Mouse (Mus musculus) right cerebral cortex, postnatal 14 days (tissue): ENCODE measurements at regions not wholly inside any gene's neighbourhood (a gene's known extent, or its start where the extent isn't known, plus 50 kb on each side); places are given as distances from the start of the nearest gene placed in this dataset.

ENCODE experiments used
- DNase-seq: peaks from one replicate; pipeline ENCODE4 v3.0.0; 2022

DNA sequence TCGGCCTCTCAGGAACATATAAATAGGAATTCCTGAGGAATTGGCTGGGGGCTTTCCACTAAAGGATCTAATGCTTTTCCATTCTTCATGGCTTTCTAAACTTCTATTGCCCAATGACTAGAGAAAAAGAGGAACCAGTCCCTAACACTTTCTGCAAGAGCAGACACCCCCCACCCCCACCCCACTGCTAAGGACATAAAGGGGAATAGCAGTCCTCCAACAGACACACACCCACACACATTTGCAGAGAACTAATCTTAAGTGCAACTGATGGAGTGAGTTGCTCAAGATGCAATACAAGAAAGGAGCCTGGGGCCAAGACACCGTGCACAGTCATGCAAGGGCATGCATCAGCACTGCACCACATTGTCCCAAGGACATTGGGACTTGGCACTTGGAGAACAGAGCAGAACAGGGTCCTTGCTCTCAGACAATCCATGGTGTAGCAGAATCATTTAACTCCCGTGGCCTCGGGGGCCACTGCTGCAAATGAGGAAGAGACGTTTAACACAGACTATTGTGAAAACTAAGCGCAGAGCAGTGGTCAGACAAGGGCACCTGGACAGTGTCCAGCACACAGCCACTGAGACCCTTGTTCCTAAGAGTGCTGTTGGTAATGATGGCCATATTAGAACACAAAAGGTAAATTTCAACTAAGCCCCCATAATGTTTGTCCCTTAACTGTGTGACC, 161.1 kb downstream of the Xpnpep1 start:
- no peak for DNase-seq

DNA sequence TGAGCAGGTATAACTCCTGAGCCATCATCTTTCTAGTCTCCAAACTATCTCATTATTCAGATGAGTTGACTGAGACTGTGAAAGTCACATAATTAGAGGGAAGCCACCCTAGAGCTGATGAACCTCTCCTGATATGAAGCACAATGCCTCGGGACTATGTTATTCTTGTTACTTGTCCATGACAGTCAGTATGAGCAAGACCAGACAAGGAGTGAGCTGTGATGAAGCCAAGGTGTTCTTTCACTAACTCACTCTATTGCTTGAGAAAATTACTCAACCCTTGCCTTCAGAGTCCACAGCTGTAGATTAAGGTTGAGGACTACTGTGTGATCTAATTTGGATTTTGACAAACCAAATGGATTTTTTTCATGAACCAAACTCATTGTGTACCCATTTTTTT, 173.4 kb downstream of the Xpnpep1 start:
- no peak for DNase-seq

DNA sequence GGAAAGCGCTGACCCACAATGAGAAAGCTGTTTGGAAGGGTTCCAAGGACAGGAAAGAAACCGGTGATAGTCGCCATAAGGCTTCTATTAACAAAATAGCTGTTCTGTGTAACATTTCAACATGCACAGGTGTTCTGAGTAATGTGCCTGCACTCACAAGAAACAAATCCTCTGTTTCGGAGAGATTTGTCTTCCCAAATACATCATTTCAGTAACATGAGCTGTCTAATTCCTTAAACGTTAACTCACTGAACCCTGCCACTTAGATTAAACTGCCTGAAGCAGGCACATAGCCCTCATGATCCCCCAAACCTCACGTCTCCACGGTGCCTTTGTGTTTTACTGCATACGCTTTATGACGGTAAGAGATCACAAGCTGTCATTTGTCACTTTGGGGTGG, 178.4 kb downstream of the Xpnpep1 start:
- DNase-seq, result no peak

- DNase-seq, result peak; percentile 8
Measured at GRCm38 (mm10) chr19:52854068-52854682, 185.8 kb downstream of the Xpnpep1 start.

- peak; percentile 3 for DNase-seq
Measured at GRCm38 (mm10) chr19:52816202-52816601, 223.8 kb downstream of the Xpnpep1 start.

GRCm38 (mm10) chr19:52812046-52812445, 228.0 kb downstream of the Xpnpep1 start:
- no peak for DNase-seq

DNA sequence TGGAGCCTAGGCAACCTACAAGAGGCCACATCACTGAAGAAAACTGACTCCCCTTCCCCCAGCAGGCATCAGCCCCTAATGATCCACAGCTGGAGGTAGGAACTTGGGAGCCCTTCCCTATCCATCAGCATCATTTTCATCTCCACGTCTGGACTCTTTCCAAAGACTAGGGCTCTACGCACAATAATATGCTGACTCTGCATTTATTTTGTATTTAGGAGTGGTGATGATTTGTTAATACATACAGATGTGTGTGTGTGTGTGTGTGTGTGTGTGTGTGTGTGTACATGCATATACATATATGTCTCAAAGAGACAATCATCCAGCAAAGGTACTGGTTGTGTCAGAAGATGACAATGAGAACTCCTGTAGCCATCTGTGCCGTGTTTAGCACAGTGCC, 251.2 kb downstream of the Xpnpep1 start:
- DNase-seq, result no peak

DNA sequence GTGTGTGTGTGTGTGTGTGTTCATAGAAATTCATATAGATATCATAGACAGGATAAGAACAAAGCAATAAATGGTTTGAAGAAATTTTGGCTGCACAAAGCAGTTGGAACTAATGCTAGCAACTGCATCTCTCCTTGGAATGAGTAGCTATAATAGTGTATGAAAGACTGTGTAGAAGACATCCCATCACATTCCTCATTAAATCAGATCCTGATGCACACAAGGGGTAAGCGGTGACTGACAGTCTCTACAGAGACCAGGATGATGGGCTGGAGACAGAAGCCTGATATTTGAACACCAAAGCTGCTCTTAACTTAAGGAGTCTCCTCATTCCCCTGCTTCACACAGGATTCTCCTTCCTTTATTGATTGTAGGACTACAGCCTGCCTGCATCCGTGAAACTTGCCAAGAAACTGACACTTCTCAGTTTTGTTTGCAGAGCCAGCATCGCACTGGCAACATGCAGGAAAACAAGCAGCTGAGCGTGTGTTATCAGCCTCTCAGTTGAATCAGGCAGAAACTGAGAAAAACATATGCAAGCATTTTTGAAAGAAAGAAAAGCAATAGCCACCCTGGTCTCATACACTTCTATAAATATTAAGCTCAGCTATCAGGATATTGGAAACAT, 271.1 kb downstream of the Xpnpep1 start:
- no peak for DNase-seq

DNA sequence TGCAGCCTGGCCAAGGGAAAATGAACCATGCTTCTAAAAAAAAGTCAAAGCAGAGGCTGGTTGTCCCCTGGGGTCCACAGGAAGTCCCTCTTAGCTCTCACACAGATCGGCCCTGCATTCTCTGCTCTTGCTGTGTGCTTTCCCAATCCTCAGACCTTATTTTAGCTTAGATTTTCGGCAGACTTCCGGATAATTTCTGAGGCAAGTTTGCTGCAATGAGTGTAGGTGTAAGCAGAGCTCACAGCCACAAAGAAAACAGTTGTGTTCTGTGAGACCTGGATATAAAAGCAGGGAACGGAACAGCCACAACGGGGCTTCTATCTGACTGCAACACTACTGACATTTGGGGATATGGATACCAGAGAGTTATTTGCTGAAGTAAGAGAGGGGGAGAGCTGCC, 271.9 kb downstream of the Xpnpep1 start:
- DNase-seq, result no peak

- DNase-seq, result no peak
Measured at GRCm38 (mm10) chr19:52738946-52739345, 301.1 kb downstream of the Xpnpep1 start.

DNA sequence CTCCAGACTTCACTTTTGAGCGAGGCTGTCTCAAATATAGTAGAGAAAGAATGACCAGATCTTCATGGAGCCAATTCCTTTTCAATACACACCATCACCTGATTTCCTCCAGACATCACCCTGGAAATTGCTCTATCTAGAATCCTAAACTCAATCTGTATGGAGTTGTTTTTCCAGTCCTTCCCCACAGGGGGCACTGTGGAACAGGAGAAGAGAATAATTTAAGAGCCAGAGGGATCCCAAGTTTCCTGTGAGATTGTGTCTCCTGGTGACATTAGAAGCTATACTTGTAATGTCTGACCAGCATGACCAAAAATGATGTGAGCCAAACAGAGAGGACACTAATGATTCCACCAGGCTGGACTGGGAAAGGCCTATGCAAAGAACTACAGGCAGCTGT, 318.2 kb downstream of the Xpnpep1 start:
- no peak for DNase-seq

GRCm38 (mm10) chr19:52715359-52715758, 324.7 kb downstream of the Xpnpep1 start:
- DNase-seq, result no peak

DNA sequence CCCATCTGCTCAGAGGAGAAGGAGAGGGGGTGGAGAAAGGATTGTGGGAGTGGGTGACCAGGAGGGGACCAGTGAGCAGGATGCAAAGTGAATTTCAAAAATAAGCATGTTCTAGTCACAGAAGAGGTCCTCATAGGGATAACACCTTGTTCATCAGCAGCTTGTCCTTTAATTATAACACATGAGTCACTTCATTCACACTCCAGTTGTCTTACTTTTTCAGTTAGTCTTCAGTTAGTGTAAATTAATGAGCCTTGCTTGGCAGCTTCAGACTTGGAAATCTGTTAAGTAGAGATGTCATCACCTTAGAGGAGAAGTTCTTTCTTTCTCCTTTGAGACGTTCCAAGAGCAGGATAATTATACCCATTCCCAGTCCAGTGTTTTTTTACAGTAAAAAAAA, 332.3 kb downstream of the Xpnpep1 start:
- DNase-seq, result no peak

- DNase-seq, result no peak
Measured at GRCm38 (mm10) chr19:52661009-52661408, 379.0 kb downstream of the Xpnpep1 start.

GRCm38 (mm10) chr19:52647066-52648046, 383.3 kb downstream of the Ins1 start:
- peak; percentile 14 for DNase-seq

DNA sequence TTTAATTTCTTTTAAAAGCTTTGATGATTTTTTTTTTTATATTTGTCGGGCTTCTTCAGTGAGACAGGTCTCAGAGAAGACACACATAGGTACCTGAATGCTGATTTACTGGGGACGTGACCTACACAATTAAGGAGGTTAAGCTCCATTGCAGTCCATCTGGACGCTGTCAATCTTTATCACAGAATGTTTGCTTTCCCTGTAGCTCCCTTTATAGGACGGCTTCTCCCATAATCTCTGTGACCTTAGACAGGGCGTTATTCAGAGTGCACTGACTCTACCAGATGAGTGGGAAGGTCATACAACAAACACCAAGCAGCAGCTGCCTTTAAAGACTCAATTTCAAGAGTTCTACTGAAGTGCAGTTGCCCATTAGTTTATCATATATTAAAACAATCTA, 376.1 kb downstream of the Ins1 start:
- DNase-seq, result no peak

DNA sequence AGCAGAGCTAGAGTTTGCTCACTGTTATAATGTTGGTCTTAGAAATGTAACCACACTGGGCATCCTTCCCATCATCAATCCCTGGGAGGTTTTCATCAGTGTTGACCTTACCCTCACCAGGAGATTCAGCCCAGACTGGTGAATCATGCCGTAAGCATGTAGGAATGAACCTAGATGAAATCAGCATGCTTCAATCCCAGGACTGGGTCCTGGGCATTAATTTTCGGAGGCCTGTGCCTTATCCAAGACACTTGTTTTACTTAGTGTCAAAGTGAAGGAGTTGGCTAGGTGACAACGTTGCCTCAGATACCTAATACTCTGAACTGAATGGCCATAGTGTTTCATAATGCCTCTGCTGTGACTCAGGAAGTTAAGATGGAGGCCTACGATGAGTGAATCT, 368.4 kb downstream of the Ins1 start:
- no peak for DNase-seq

GRCm38 (mm10) chr19:52624310-52624709, 360.2 kb downstream of the Ins1 start:
- DNase-seq, result no peak

- DNase-seq, result no peak
Measured at GRCm38 (mm10) chr19:52623496-52623895, 359.4 kb downstream of the Ins1 start.

- DNase-seq, result no peak
Measured at GRCm38 (mm10) chr19:52613353-52613752, 349.3 kb downstream of the Ins1 start.

GRCm38 (mm10) chr19:52606859-52607258, 342.8 kb downstream of the Ins1 start:
- DNase-seq, result no peak

DNA sequence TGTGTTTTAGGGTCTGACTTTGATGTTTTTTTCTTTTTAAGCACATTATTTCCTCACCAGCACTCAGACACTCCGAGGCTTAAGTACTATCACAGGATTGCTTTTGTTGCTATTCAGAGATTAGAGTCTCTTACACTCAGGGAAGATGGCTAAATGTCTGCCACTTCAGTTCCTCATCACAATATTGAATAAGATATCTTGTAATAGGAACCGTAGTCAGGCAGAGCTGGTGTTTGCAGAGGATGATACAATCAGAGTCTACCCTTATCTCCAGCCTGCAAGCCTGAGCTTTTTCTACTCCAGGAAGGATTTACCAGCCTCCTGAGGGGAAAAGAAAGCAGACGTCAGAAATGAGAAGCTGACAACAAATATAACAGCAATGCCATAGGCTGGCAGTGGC, 336.3 kb downstream of the Ins1 start:
- DNase-seq, result no peak

GRCm38 (mm10) chr19:52565401-52565800, 301.3 kb downstream of the Ins1 start:
- DNase-seq, result no peak
